Comparison of ENCODE assay signal across 8 mouse cellular contexts in the genomic region with DNA sequence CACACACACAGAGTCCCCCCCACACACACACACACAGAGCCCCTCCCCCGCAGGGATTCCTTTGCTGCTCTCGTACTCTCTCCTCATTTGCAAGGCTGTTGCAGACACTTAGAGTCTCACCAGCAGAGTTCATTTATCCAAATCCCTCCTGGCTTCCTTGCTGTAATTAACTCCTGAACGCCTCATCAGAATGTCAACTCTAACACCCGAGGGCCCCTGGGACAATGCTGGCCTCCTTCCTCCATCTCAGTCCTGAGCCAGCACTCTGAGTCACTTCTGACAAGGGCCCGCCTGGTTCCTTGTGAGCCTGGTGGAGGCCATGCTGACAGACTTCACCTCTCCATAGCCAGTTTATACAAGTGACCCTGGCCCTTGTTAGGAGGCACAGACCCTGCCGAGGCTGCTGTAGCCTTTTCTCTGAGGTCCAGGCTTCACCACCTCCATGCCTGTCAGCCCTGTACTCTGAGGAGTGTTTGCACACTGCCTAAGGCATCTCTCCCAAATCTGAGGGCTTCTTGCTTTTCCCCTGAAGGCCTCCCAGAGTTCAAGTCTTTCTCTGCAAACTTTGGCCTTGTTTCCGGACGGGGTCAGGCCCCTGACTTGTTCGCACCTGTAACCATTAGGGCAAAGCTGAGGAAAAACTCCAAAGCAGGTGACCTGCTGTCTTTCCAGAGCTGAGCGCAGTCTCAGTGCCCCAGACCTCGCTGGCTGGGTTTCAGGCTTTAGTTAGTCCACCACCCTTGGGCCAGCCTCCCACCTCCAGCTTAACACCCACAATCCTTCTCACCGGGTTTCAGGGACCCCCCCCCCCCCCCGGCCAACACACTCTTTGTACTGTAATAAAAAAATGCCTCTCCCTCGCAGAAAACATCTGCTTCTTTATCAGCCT. TPM values are rescaled to one million over a fixed set of nuclear protein-coding genes. Genes with fewer than 3 reads are reported as not detected.
DNase-seq lines count a peak whose midpoint lies in the region; ATAC-seq and TF ChIP-seq lines count a peak whose summit lies in the region.

No protein-coding gene starts in this region.

- H3K4me2 ChIP-seq in liver, embryonic 16.5 days (ENCODE audit: low read depth, low read length) = no peak overlapping the region

- no peaks in the 10 kb centered on the region for H3K9me3 ChIP-seq in hindbrain, embryonic 10.5 days
- H3K9me3 ChIP-seq in liver, embryonic 16.5 days (replicated peaks; ENCODE audit: control insufficient read depth, low read length) = no peaks in the 10 kb centered on the region

- TF ChIP-seq POLR2A in cerebellum, adult 2 months (IDR thresholded peaks at IDR 0.05; ENCODE audit: borderline replicate concordance, insufficient read depth, low read length) = no peak

- no peaks in the 10 kb centered on the region for H3K27me3 ChIP-seq in cerebellum, adult 2 months (ENCODE audit: control insufficient read depth, insufficient read depth, low read length)
- H3K27me3 ChIP-seq in hindbrain, embryonic 10.5 days (ENCODE audit: insufficient read depth, poor library complexity, severe bottlenecking) = no peaks in the 10 kb centered on the region
- no peaks in the 10 kb centered on the region for H3K27me3 ChIP-seq in liver, embryonic 16.5 days (ENCODE audit: control insufficient read depth, insufficient read depth, low read depth, low read length)

- 0 out of 2 replicates have a peak, but pooled peaks cover 2% of the 10 kb centered on the region for H3K36me3 ChIP-seq in hindbrain, embryonic 10.5 days
- H3K36me3 ChIP-seq in liver, embryonic 16.5 days (ENCODE audit: control insufficient read depth, insufficient read depth) = no peaks in the 10 kb centered on the region

- no peak overlapping the region for H3K27ac ChIP-seq in cerebellum, adult 2 months (ENCODE audit: insufficient read depth, low read length)
- H3K27ac ChIP-seq in hindbrain, embryonic 10.5 days = peak overlapping the region; percentile 79
- H3K27ac ChIP-seq in liver, embryonic 16.5 days (ENCODE audit: low read length) = no peak overlapping the region

- H3K4me3 ChIP-seq in cerebellum, adult 2 months (replicated peaks; ENCODE audit: insufficient read depth, low read depth, low read length) = no peak overlapping the region
- H3K4me3 ChIP-seq in hindbrain, embryonic 10.5 days = no peak overlapping the region
- no peak overlapping the region for H3K4me3 ChIP-seq in liver, embryonic 16.5 days (ENCODE audit: low read depth, low read length)

- ATAC-seq in liver, embryonic 16.5 days (ENCODE audit: low read depth) = 0 out of 2 replicates have a peak, but pooled peaks have one; percentile 9

- no peak overlapping the region for H3K9ac ChIP-seq in liver, embryonic 16.5 days (ENCODE audit: low read depth, low read length)

- no peak for TF ChIP-seq CTCF in cerebellum, adult 2 months (IDR thresholded peaks at IDR 0.05; ENCODE audit: borderline replicate concordance, insufficient read depth, low read depth, low read length)

- peak; percentile 78 to 90 for DNase-seq in adrenal gland, adult (ENCODE audit: inconsistent age in 2 of 2, low spot score in 1 of 2)
- DNase-seq in adrenal gland, postnatal 4 days (ENCODE audit: low spot score in 2 of 2) = no peak
- peak; percentile 69 to 78 for DNase-seq in cerebellum, adult 2 months
- peak; percentile 41 for DNase-seq in forelimb bud, embryonic 11.5 days (ENCODE audit: low read depth, low spot score)
- DNase-seq in hindbrain, embryonic 10.5 days (ENCODE audit: low spot score) = peak; percentile 64
- peak; percentile 56 for DNase-seq in ovary, postnatal 36 days (ENCODE audit: low spot score)
- no peak for DNase-seq in layer of hippocampus, adult 8-10 months (ENCODE audit: low spot score in 2 of 2)

- peaks cover 23% of the 10 kb centered on the region for H3K4me1 ChIP-seq in cerebellum, adult 2 months (ENCODE audit: control insufficient read depth, insufficient read depth, low read length)
- H3K4me1 ChIP-seq in hindbrain, embryonic 10.5 days (replicated peaks) = peaks cover 35% of the 10 kb centered on the region
- H3K4me1 ChIP-seq in liver, embryonic 16.5 days (ENCODE audit: control insufficient read depth, low read depth, low read length) = no peaks in the 10 kb centered on the region

- WGBS in cerebellum, adult 2 months = 40% methylated on average over 14 of the region's 14 CpGs
- 32% methylated on average over 14 of the region's 14 CpGs for WGBS in hindbrain, embryonic 10.5 days
- 37% methylated on average over 14 of the region's 14 CpGs for WGBS in liver, embryonic 16.5 days (ENCODE audit: insufficient replicate concordance)

RNA-seq across cellular contexts. Expression of a gene that starts 45.4 kb away (rescaled TPM):
- total RNA-seq in adrenal gland, postnatal 4 days (2021) = 1 to 10 TPM; 6.7 to 7.4 TPM
- polyA plus RNA-seq in cerebellum, adult 2 months (2012; rRNA removed) = 6.3 and 6.7 TPM in 2 replicates
- 6.6 and 7.1 TPM in 2 replicates for polyA plus RNA-seq in hindbrain, embryonic 10.5 days (2016; fragmentation: Nextera tagmentation; extraction: Ambion mirVana)
- 2.0 and 2.3 TPM in 2 replicates for polyA plus RNA-seq in liver, embryonic 16.5 days (2015; fragmentation: Nextera tagmentation; extraction: Ambion mirVana)
- 1 to 10 TPM; 7.8 to 9.1 (median 8.5) TPM for total RNA-seq in layer of hippocampus, adult 8-10 months (2022)

RNA-seq across cellular contexts. Expression of a gene that starts 45.7 kb away (rescaled TPM):
- 10 to 100 TPM; 16.4 to 19.2 TPM for total RNA-seq in adrenal gland, postnatal 4 days (2021)
- 10.4 and 11.3 TPM in 2 replicates for polyA plus RNA-seq in cerebellum, adult 2 months (2012; rRNA removed)
- 19.6 and 21.2 TPM in 2 replicates for polyA plus RNA-seq in hindbrain, embryonic 10.5 days (2016; fragmentation: Nextera tagmentation; extraction: Ambion mirVana)
- 8.3 and 9.3 TPM in 2 replicates for polyA plus RNA-seq in liver, embryonic 16.5 days (2015; fragmentation: Nextera tagmentation; extraction: Ambion mirVana)
- total RNA-seq in layer of hippocampus, adult 8-10 months (2022) = 1 to 10 TPM; 3.3 to 5.7 (median 4.7) TPM

RNA-seq across cellular contexts. Expression of a gene that starts 55.5 kb away (rescaled TPM):
- total RNA-seq in adrenal gland, postnatal 4 days (2021) = 10 to 100 TPM; 25.8 to 26.8 TPM
- 23.9 and 24.5 TPM in 2 replicates for polyA plus RNA-seq in cerebellum, adult 2 months (2012; rRNA removed)
- polyA plus RNA-seq in hindbrain, embryonic 10.5 days (2016; fragmentation: Nextera tagmentation; extraction: Ambion mirVana) = 4.8 and 4.9 TPM in 2 replicates
- polyA plus RNA-seq in liver, embryonic 16.5 days (2015; fragmentation: Nextera tagmentation; extraction: Ambion mirVana) = 1.0 and 1.1 TPM in 2 replicates
- total RNA-seq in layer of hippocampus, adult 8-10 months (2022) = 10 to 100 TPM; 45.8 to 57.2 (median 51.6) TPM

Comparison
In these comparisons a context has a peak if more than half of its experiments do, and no peak if none do; other contexts are left out.
1. DNase-seq: peak in adrenal gland, adult (2 of 2), cerebellum, adult 2 months (2 of 2), forelimb bud, embryonic 11.5 days (single experiment), hindbrain, embryonic 10.5 days (single experiment) and ovary, postnatal 36 days (single experiment); none in adrenal gland, postnatal 4 days (0 of 2) and layer of hippocampus, adult 8-10 months (0 of 2).